Mouse (Mus musculus) stomach, postnatal 0 days (tissue): ENCODE results near the gene Ermard.
"Not testable (repeated sequence)": the region's sequence is repeated elsewhere in the genome, so short reads cannot be mapped to it uniquely, and the experiment has no call there.

Experiments used
- CTCF ChIP-seq: IDR thresholded peaks from 2 replicates; pipeline ENCODE4 v1.5.1; 2016; ENCODE audit warnings: antibody characterized with exemption, low read depth, mild to moderate bottlenecking, moderate library complexity
- EP300 ChIP-seq: optimal IDR thresholded peaks from 2 replicates; pipeline ENCODE3; 2016; ENCODE audit warnings: antibody characterized with exemption

DNA sequence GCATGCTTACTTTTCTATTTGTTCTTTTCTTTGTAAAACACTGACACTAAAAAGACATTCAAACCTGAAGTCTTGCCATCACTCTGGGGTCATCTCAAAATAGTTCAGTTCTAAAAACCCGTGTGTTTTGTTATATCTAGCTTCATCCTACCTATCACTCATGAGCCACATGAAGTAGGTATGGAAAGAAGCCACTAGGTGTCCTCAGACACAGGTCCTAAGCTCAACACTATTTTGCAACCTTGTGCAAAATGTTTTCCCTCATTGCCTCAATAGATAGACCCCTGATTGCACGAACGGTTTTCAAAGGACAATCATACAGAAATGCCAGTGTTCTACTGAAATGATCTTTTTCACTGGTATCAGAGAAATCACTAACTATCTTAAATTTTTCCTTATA, 553 bp upstream of the Ermard start:
- not testable (repeated sequence) for TF ChIP-seq CTCF, EP300
